Mouse (Mus musculus): ENCODE results near the gene Ralgapa1. TPM values are rescaled to one million over a fixed set of nuclear protein-coding genes. Genes with fewer than 3 reads are reported as not detected.

Gene Ralgapa1
- total and polyA plus RNA-seq, 3 experiments, result 14.1 to 111 (median 29.7) TPM

GRCm38 (mm10) chr12:55563742-55564141 is 257.2 kb downstream of the Ralgapa1 start:
- H3K4me1 ChIP-seq (ENCODE audit: control insufficient read depth in 1 of 2, insufficient read depth in 2 of 2, low read length in 2 of 2), result peaks cover 0 to 12% of the 10 kb centered on the region in 2 experiments; a peak in 2 of 4 replicates
- H3K27me3 ChIP-seq (ENCODE audit: control insufficient read depth in 1 of 2, insufficient read depth in 2 of 2, low read length in 2 of 2), result peaks cover 1 to 3% of the 10 kb centered on the region in 2 experiments; a peak in 2 of 4 replicates
- no peaks in the 10 kb centered on the region for H3K79me2 ChIP-seq (ENCODE audit: control insufficient read depth, insufficient read depth, low read length, poor library complexity)
- no peak overlapping the region for H3K4me3 ChIP-seq (ENCODE audit: control insufficient read depth in 1 of 2, insufficient read depth in 1 of 2, low read depth in 2 of 2, low read length in 2 of 2)
- no peak for DNase-seq (ENCODE audit: low read depth, low spot score)
- TF ChIP-seq SMC3 (IDR thresholded peaks at IDR 0.05; ENCODE audit: low read depth, low read length) (no peak), MYB (IDR thresholded peaks at IDR 0.05; ENCODE audit: low read depth, low read length) (no peak), TAL1 (IDR thresholded peaks at IDR 0.05; ENCODE audit: low read length) (no peak), MAX (IDR thresholded peaks at IDR 0.05; ENCODE audit: low read length) (no peak), MYC (IDR thresholded peaks at IDR 0.05; ENCODE audit: low read depth, low read length) (no peak), MXI1 (IDR thresholded peaks at IDR 0.05; ENCODE audit: low read depth, low read length) (no peak), CTCF (IDR thresholded peaks at IDR 0.05 in 2 of 3, conservative IDR thresholded peaks at IDR 0.05 in 1 of 3; ENCODE audit: control insufficient read depth in 1 of 3, insufficient read depth in 1 of 3, low read depth in 2 of 3, low read length in 3 of 3, poor library complexity in 1 of 3, severe bottlenecking in 1 of 3) (no peak), JUND (IDR thresholded peaks at IDR 0.05; ENCODE audit: low read depth, low read length) (no peak), POLR2AphosphoS5 (IDR thresholded peaks at IDR 0.05; ENCODE audit: borderline replicate concordance, low read depth, low read length) (no peak), NELFE (IDR thresholded peaks at IDR 0.05; ENCODE audit: low read depth, low read length) (no peak), POLR2A (IDR thresholded peaks at IDR 0.05; ENCODE audit: control insufficient read depth in 1 of 2, insufficient read depth in 1 of 2, low read depth in 1 of 2, low read length in 2 of 2, poor library complexity in 1 of 2) (no peak), BHLHE40 (IDR thresholded peaks at IDR 0.05; ENCODE audit: borderline replicate concordance, low read depth, low read length) (no peak), HCFC1 (IDR thresholded peaks at IDR 0.05; ENCODE audit: low read depth, low read length) (no peak), ZNF384 (IDR thresholded peaks at IDR 0.05; ENCODE audit: low read depth, low read length) (no peak), SIN3A (IDR thresholded peaks at IDR 0.05; ENCODE audit: low read length) (no peak), USF1 (IDR thresholded peaks at IDR 0.05; ENCODE audit: low read depth, low read length) (no peak), GABPA (IDR thresholded peaks at IDR 0.05; ENCODE audit: low read depth, low read length) (no peak), MEF2A (IDR thresholded peaks at IDR 0.05; ENCODE audit: extremely low read depth, insufficient replicate concordance, low read depth, low read length, poor library complexity, severe bottlenecking) (no peak)
- H3K9ac ChIP-seq (ENCODE audit: control insufficient read depth, low read depth, low read length, poor library complexity, severe bottlenecking), result no peak overlapping the region
- H3K27ac ChIP-seq (ENCODE audit: control insufficient read depth, low read depth, low read length), result no peak overlapping the region
- H3K9me3 ChIP-seq (replicated peaks; ENCODE audit: insufficient read depth, low read length), result no peaks in the 10 kb centered on the region
- H3K36me3 ChIP-seq (ENCODE audit: control insufficient read depth in 1 of 2, insufficient read depth in 2 of 2, low read length in 2 of 2), result peaks cover 0 to 3% of the 10 kb centered on the region in 2 experiments; a peak in 1 of 4 replicates

GRCm38 (mm10) chr12:55560025-55560690 is 260.8 kb downstream of the Ralgapa1 start:
- H3K9me3 ChIP-seq (replicated peaks; ENCODE audit: insufficient read depth, low read length), result no peaks in the 10 kb centered on the region
- peaks cover 0 to 10% of the 10 kb centered on the region in 2 experiments; a peak in 2 of 4 replicates for H3K4me1 ChIP-seq (ENCODE audit: control insufficient read depth in 1 of 2, insufficient read depth in 2 of 2, low read length in 2 of 2)
- peak overlapping the region; percentile 74 to 79 for H3K4me3 ChIP-seq (ENCODE audit: control insufficient read depth in 1 of 2, insufficient read depth in 1 of 2, low read depth in 2 of 2, low read length in 2 of 2)
- no peak overlapping the region for H3K27ac ChIP-seq (ENCODE audit: control insufficient read depth, low read depth, low read length)
- H3K27me3 ChIP-seq (ENCODE audit: control insufficient read depth in 1 of 2, insufficient read depth in 2 of 2, low read length in 2 of 2), result peaks cover 2 to 3% of the 10 kb centered on the region in 2 experiments
- no peaks in the 10 kb centered on the region for H3K79me2 ChIP-seq (ENCODE audit: control insufficient read depth, insufficient read depth, low read length, poor library complexity)
- no peak for TF ChIP-seq NRF1 (IDR thresholded peaks at IDR 0.05; ENCODE audit: insufficient read depth, low read depth, low read length, poor library complexity, severe bottlenecking)
- TF ChIP-seq GABPA (IDR thresholded peaks at IDR 0.05; ENCODE audit: low read depth, low read length), result no peak
- no peak for TF ChIP-seq MEF2A (IDR thresholded peaks at IDR 0.05; ENCODE audit: extremely low read depth, insufficient replicate concordance, low read depth, low read length, poor library complexity, severe bottlenecking)
- no peak for TF ChIP-seq MAZ (IDR thresholded peaks at IDR 0.05; ENCODE audit: low read depth, low read length)
- no peak for TF ChIP-seq BHLHE40 (IDR thresholded peaks at IDR 0.05; ENCODE audit: borderline replicate concordance, low read depth, low read length)
- TF ChIP-seq ELF1 (IDR thresholded peaks at IDR 0.05; ENCODE audit: low read depth, low read length), result peak; percentile 58; the same call in 1 of the 2 replicates
- TF ChIP-seq MAFK (IDR thresholded peaks at IDR 0.05; ENCODE audit: borderline replicate concordance, low read depth, low read length), result no peak
- TF ChIP-seq SIN3A (IDR thresholded peaks at IDR 0.05; ENCODE audit: low read length), result peak; percentile 33; the same call in 1 of the 2 replicates
- TF ChIP-seq POLR2A (IDR thresholded peaks at IDR 0.05; ENCODE audit: control insufficient read depth in 1 of 2, insufficient read depth in 1 of 2, low read depth in 1 of 2, low read length in 2 of 2, poor library complexity in 1 of 2), result no peak
- peak; percentile 40; the same call in 1 of the 2 replicates for TF ChIP-seq HCFC1 (IDR thresholded peaks at IDR 0.05; ENCODE audit: low read depth, low read length)
- no peak for TF ChIP-seq MXI1 (IDR thresholded peaks at IDR 0.05; ENCODE audit: low read depth, low read length)
- no peak for TF ChIP-seq NELFE (IDR thresholded peaks at IDR 0.05; ENCODE audit: low read depth, low read length)
- TF ChIP-seq SMC3 (IDR thresholded peaks at IDR 0.05; ENCODE audit: low read depth, low read length), result no peak
- TF ChIP-seq CHD1 (IDR thresholded peaks at IDR 0.05; ENCODE audit: low read depth, low read length), result no peak
- no peak for TF ChIP-seq CHD2 (IDR thresholded peaks at IDR 0.05; ENCODE audit: low read length)
- TF ChIP-seq EP300 (IDR thresholded peaks at IDR 0.05; ENCODE audit: low read depth in 1 of 2, low read length in 2 of 2), result no peak
- DNase-seq (ENCODE audit: low read depth, low spot score), result peak; percentile 68
- peak overlapping the region; percentile 55 for H3K9ac ChIP-seq (ENCODE audit: control insufficient read depth, low read depth, low read length, poor library complexity, severe bottlenecking)
- H3K36me3 ChIP-seq (ENCODE audit: control insufficient read depth in 1 of 2, insufficient read depth in 2 of 2, low read length in 2 of 2), result 0 out of 4 replicates have a peak, but pooled peaks cover 0 to 2% of the 10 kb centered on the region in 2 experiments
